Mouse (Mus musculus) liver, embryonic 11.5 days (tissue): ENCODE results near the gene Fndc7. TPM values are rescaled to one million over a fixed set of nuclear protein-coding genes. Genes with fewer than 3 reads are reported as not detected.
"Not testable (repeated sequence)": the region's sequence is repeated elsewhere in the genome, so short reads cannot be mapped to it uniquely, and the experiment has no call there.

Source experiments
- ATAC-seq: fragments of 200-750 bp; cut with Nextera tagmentation; replicated peaks from 2 replicates; pipeline ENCODE4 v1.8.0; 2017; ENCODE audit warnings: moderate number of reproducible peaks, mild to moderate bottlenecking, moderate TSS enrichment, moderate library complexity; ENCODE audit not compliant: low FRiP score
- DNase-seq: peaks from one replicate; pipeline ENCODE4 v3.0.0-alpha.2; 2017; ENCODE audit warnings: low spot score
- H3K27ac ChIP-seq: fragments of 300-500 bp; sonication (generic); 2 replicates; pipeline ENCODE4 v1.5.1; 2014; ENCODE audit warnings: mild to moderate bottlenecking, low read depth, low read length, control low read depth
- H3K27me3 ChIP-seq: fragments of 300-500 bp; sonication (generic); replicated peaks from 2 replicates; pipeline ENCODE4 v1.6.1; 2014; ENCODE audit warnings: low read length, mixed read lengths; ENCODE audit not compliant: control insufficient read depth, insufficient read depth
- H3K36me3 ChIP-seq: fragments of 300-500 bp; sonication (generic); 2 replicates; pipeline ENCODE4 v1.6.1; 2014; ENCODE audit warnings: mild to moderate bottlenecking, low read length, moderate library complexity, mixed read lengths; ENCODE audit not compliant: control insufficient read depth, insufficient read depth
- H3K4me1 ChIP-seq: fragments of 300-500 bp; sonication (generic); replicated peaks from 2 replicates; pipeline ENCODE4 v1.6.1; 2014; ENCODE audit warnings: low read length, mixed read lengths; ENCODE audit not compliant: control insufficient read depth, insufficient read depth
- H3K4me2 ChIP-seq: fragments of 300-500 bp; sonication (generic); 2 replicates; pipeline ENCODE4 v1.6.1; 2014; ENCODE audit warnings: mild to moderate bottlenecking, control low read depth, moderate library complexity
- H3K4me3 ChIP-seq: fragments of 300-500 bp; sonication (generic); 2 replicates; pipeline ENCODE4 v1.5.1; 2014; ENCODE audit warnings: low read depth, low read length, control low read depth
- H3K9ac ChIP-seq: fragments of 300-500 bp; sonication (generic); 2 replicates; pipeline ENCODE4 v1.6.1; 2014; ENCODE audit warnings: low read depth, low read length, control low read depth
- H3K9me3 ChIP-seq: fragments of 300-500 bp; sonication (generic); 2 replicates; pipeline ENCODE4 v1.6.1; 2016; ENCODE audit warnings: low read length, inconsistent platforms, mixed read lengths; ENCODE audit not compliant: control insufficient read depth
- WGBS: fragments of 180-500 bp; shearing (Covaris S2); extraction: QIAGEN DNeasy Blood & Tissue Kit; methylation state at CpG from one replicate; pipeline ENCODE4 v1.1.7; 2014; 5-methylcytosine and 5-hydroxymethylcytosine counted together
- polyA plus RNA-seq: library from polyadenylated mRNA; unstranded; fragments of >200 nt; fragmentation: Nextera tagmentation; extraction: Ambion mirVana; gene quantifications from 2 replicates; pipeline ENCODE4 v1.2.1, GENCODE M21; 2014

Fndc7 gene
- polyA plus RNA-seq, 1 experiment from 2014 or later, result not detected

DNA sequence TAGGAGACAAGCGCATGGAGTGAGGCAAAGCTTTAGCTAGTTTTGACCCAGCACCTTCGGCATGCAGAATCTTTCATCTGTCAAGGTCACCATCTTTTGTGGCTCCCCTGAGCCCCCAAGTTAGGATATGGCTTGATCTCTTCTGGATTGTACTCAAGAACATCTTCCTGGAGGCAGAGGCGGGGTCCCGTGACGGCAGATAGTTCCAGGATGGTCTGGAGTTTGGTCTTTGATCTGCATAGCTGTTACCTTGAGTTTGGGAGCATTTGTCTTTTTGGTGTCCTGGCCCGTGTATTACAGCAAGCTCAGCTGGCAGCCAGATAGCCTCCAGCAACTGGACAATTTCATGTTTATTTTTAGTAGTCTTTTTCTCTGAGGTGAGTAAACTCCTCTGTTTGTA is 45.8 kb downstream of the Fndc7 start:
- Histone ChIP-seq H3K9ac (no peak overlapping the region), H3K4me1 (peaks cover 2% of the 10 kb centered on the region), H3K9me3 (no peaks in the 10 kb centered on the region), H3K36me3 (no peaks in the 10 kb centered on the region), H3K27ac (no peak overlapping the region), H3K27me3 (no peaks in the 10 kb centered on the region), H3K4me3 (no peak overlapping the region), H3K4me2 (no peak overlapping the region)
- ATAC-seq (no peak), DNase-seq (no peak)
- 83% methylated on average over 6 of the region's 6 CpGs for WGBS

DNA sequence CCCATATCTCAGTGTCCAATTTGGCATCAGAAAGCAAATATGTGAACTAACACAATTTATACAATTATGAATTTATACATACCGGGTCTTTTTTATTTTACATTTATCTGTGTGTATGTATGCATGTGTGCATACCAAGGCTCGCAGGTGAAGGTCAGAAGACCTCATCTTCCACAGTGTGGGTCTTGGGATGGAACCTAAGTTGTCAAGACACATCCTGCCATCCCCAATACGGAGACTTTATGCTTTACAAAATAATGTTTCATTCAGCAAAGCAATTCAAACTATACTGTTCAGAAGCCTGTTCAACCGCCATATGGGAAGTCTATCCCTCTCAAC is 49.1 kb downstream of the Fndc7 start:
- no peak overlapping the region for H3K9ac ChIP-seq
- peaks cover 11% of the 10 kb centered on the region for H3K4me1 ChIP-seq
- H3K4me2 ChIP-seq, result no peak overlapping the region
- no peaks in the 10 kb centered on the region for H3K36me3 ChIP-seq
- DNase-seq (no peak), ATAC-seq (no peak; the same call in none of the 2 replicates)
- peak overlapping the region; percentile 83 for H3K4me3 ChIP-seq
- no peak overlapping the region for H3K27ac ChIP-seq
- H3K9me3 ChIP-seq, result no peaks in the 10 kb centered on the region
- H3K27me3 ChIP-seq, result no peaks in the 10 kb centered on the region
- 50% methylated on average over 4 of the region's 4 CpGs for WGBS

DNA sequence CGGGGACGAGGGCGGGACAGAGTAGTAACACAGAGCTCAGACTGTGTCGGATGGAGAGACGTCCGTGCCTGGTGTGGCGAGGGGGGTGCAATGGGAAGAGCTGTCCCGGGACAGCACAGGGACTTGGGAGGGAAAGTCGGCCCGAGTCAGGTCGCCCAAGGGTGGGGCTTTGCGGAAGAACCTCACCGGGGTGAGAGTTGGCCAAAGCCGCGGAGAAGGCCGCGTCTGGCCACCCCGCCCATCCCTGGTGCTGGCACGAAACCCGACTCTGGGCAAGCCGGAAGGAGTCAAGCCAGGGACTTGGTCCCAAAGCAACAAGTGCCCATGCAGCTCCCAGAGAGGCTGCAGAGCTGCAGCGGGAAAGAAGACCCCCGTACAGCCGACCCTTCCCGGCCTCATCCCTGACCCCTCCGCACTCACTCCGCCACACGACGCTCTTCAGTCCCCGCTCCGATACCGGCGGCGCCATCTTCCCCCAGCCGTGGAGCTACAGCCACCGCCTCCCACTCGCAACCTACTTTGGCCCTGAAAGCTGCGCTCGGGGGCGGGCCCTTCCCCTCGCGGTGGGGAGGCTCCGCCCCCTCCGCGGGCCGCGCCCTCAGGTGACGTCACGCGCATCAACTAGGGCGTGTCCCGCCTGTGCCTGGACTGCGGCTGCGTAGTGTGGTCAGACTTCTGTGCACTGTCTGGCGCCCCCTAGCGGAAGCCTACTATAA is 49.6 kb downstream of the Fndc7 start, which contains the start of gene Stxbp3:
TSS of gene Stxbp3 (minus strand) at position 527 of the 716 bp plus-strand sequence.
- DNase-seq (peak; percentile 98), ATAC-seq (peak; percentile 92)
- WGBS, result under 1% methylated on average over 56 of the region's 56 CpGs

DNA sequence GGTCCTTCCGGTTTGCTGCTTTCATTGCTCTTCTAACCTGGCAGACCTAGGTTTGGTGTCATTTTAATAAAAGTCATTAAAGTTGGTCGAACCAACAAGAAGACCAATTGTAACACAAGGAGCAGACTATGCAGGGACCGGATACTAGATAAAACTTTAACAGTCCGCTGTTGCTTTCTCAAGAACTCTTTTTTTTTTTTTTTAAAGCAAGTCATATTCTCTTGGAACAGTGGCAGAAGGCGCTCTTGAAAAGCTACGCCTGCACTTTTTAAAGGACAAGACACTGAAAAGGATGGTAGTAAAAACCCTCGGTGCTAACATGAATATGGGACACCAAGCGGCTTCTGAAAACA is 50.2 kb downstream of the Fndc7 start:
- no peaks in the 10 kb centered on the region for H3K36me3 ChIP-seq
- H3K4me1 ChIP-seq, result peaks cover 11% of the 10 kb centered on the region
- no peaks in the 10 kb centered on the region for H3K9me3 ChIP-seq
- H3K27ac ChIP-seq, result peak overlapping the region; percentile 87
- peak overlapping the region; percentile 83 for H3K4me3 ChIP-seq
- DNase-seq (no peak), ATAC-seq (no peak)
- H3K27me3 ChIP-seq, result no peaks in the 10 kb centered on the region
- peak overlapping the region; percentile 82 for H3K9ac ChIP-seq
- WGBS, result 7% methylated on average over 8 of the region's 8 CpGs
- peak overlapping the region; percentile 66 for H3K4me2 ChIP-seq

More for the DNA sequence above, 49.6 kb downstream of the Fndc7 start, which contains the start of gene Stxbp3:
- H3K9ac ChIP-seq, result peak within 1 kb of the TSS; percentile 82
- H3K9me3 ChIP-seq, result no peaks in the 10 kb centered on the region
- peaks cover 11% of the 10 kb centered on the region for H3K4me1 ChIP-seq
- peak within 1 kb of the TSS; percentile 83 for H3K4me3 ChIP-seq
- H3K27ac ChIP-seq, result peak within 1 kb of the TSS; percentile 87
- peak within 1 kb of the TSS; percentile 66 for H3K4me2 ChIP-seq
- H3K36me3 ChIP-seq, result no peaks in the 10 kb centered on the region
- no peaks in the 10 kb centered on the region for H3K27me3 ChIP-seq

DNA sequence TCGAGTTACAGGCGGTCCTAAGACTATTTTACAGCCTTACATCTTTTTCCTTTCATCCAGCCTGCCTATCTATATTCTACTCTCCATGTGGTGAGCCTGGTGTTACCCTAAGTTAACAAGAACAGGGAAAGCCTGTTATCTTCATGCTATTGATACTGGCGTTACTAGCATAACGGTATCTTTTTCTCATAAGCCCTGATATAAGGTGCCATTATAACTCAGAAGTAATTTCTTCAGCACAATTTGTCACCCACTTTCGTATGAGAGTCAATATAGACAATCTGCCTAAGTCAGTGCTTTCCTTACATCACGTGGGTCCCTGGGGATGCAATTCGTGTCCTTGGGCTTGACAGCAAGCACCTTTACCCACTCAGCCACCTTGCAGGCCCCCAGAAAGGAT is 50.8 kb downstream of the Fndc7 start:
- Histone ChIP-seq H3K27me3 (no peaks in the 10 kb centered on the region), H3K9ac (no peak overlapping the region), H3K4me1 (peaks cover 11% of the 10 kb centered on the region), H3K27ac (peak overlapping the region; percentile 8), H3K4me2 (peak overlapping the region; percentile 66), H3K36me3 (0 out of 2 replicates have a peak, but pooled peaks cover 3% of the 10 kb centered on the region), H3K4me3 (peak overlapping the region; percentile 83), H3K9me3 (no peaks in the 10 kb centered on the region)
- 50% methylated on average over 7 of the region's 7 CpGs for WGBS
- ATAC-seq (no peak; the same call in 1 of the 2 replicates), DNase-seq (no peak)

DNA sequence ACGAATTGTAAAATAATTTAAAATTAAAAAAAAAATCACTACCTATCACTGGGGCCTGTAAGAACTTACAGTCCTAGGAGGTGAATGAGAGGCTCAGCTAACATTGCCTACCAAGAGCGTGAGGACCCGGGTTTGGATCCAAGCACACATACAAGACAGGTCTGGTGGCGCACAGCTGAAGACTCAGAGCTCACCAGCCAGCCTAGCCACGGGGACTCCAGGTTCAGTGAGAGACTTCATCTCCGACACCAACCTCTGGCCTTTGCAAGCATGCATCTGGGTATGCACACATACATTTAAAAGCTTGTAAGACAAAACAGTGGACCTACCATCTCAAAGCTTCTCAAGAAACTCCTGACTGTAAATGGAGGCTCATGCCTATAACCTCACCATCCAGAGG is 52.9 kb downstream of the Fndc7 start:
- Histone ChIP-seq H3K9ac (no peak overlapping the region), H3K27ac (no peak overlapping the region), H3K4me3 (no peak overlapping the region), H3K27me3 (no peaks in the 10 kb centered on the region), H3K4me1 (peaks cover 11% of the 10 kb centered on the region), H3K4me2 (no peak overlapping the region; the same call in 1 of the 2 replicates), H3K36me3 (0 out of 2 replicates have a peak, but pooled peaks cover 3% of the 10 kb centered on the region), H3K9me3 (no peaks in the 10 kb centered on the region)
- WGBS, result 83% methylated on average over 6 of the region's 6 CpGs
- ATAC-seq (no peak), DNase-seq (no peak)

DNA sequence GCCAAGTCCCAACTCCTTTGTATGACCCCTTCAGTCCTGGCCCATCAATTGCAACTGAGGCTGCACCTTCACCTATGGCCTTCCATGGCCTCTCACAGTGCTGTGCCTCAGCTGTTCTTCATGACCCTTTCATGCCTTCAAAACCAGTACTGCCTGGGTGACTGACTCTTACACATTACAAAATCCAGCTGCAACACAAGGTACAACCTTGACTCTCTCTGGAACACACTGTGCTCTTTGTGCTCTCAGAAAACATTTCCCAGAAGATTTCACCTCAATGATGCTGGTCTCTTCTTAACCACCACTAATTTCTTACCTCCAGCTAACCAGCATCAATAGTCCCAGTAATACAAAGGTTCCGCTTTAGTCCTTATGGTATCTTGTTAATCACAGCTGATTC is 56.1 kb downstream of the Fndc7 start:
- H3K27me3 ChIP-seq, H3K9ac ChIP-seq, ATAC-seq, H3K4me2 ChIP-seq, DNase-seq, H3K4me3 ChIP-seq, H3K4me1 ChIP-seq, H3K27ac ChIP-seq, H3K9me3 ChIP-seq, H3K36me3 ChIP-seq: not testable (repeated sequence)
- 83% methylated on average over 1 of the region's 1 CpGs for WGBS

DNA sequence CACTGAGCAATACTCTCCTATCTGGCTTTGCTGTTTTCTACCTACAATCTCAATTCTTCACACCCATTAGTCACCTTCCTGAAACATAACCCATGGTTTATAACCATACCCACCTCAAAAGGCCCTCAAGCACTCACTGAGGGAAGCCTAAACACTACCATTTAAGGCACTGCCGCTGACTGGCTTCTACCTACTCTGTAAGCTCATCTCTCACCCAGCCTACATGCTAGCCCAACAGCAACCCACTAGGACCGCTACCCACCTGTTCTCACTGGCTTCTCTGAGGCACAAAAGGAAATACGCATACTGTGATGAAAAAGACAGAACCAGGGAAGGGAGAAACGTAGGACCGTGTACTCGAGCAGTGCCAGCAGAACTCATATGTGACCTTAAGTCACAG is 58.1 kb downstream of the Fndc7 start:
- 95% methylated on average over 6 of the region's 6 CpGs for WGBS
- DNase-seq (no peak), ATAC-seq (no peak)
- Histone ChIP-seq H3K36me3 (peaks cover 6% of the 10 kb centered on the region; the same call in 1 of the 2 replicates), H3K9ac (no peak overlapping the region), H3K4me3 (no peak overlapping the region), H3K27me3 (no peaks in the 10 kb centered on the region), H3K4me2 (no peak overlapping the region), H3K27ac (no peak overlapping the region), H3K9me3 (no peaks in the 10 kb centered on the region), H3K4me1 (no peaks in the 10 kb centered on the region)

DNA sequence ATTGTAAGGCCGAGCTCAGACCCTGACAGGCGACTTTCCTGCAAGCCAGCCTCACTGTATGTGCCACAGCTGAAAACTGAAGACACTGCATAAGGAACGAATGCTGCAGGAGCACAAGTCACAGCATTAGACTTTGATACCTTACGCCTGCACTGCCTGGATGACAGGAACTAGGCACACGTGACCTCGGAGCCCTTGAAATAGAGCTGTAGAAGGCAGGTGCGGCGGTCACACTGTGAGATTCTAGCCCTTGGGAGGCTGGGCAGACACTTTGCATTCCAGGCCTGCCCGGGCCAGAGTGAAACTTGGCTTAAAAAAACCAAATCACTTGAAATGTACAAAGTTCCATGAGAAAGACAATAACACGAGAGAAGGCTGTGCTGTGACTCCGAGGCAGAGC is 59.3 kb downstream of the Fndc7 start:
- Histone ChIP-seq H3K36me3 (peaks cover 9% of the 10 kb centered on the region; the same call in 1 of the 2 replicates), H3K4me3 (no peak overlapping the region), H3K27ac (no peak overlapping the region), H3K9ac (no peak overlapping the region), H3K4me1 (no peaks in the 10 kb centered on the region), H3K27me3 (no peaks in the 10 kb centered on the region), H3K9me3 (no peaks in the 10 kb centered on the region), H3K4me2 (no peak overlapping the region)
- DNase-seq, result no peak
- WGBS, result 86% methylated on average over 11 of the region's 11 CpGs
- no peak for ATAC-seq
